Mouse (Mus musculus) midbrain, embryonic 11.5 days (tissue): ENCODE measurements around the gene Synpo2. TPM values are rescaled to one million over a fixed set of nuclear protein-coding genes. Genes with fewer than 3 reads are reported as not detected.
"Not testable (repeated sequence)": the region's sequence is repeated elsewhere in the genome, so short reads cannot be mapped to it uniquely, and the experiment has no call there.

Source experiments
- ATAC-seq: fragments of 200-750 bp; cut with Nextera tagmentation; 2 replicates; pipeline ENCODE4 v1.8.0; 2017; ENCODE audit warnings: moderate TSS enrichment, moderate library complexity; ENCODE audit not compliant: low FRiP score
- DNase-seq: peaks from one replicate; pipeline ENCODE4 v3.0.0; 2015; ENCODE audit warnings: low spot score; ENCODE audit errors: missing footprints
- H3K27ac ChIP-seq: fragments of 300-500 bp; sonication (generic); 2 replicates; pipeline ENCODE4 v1.5.1; 2014; ENCODE audit warnings: low read depth, low read length
- H3K27me3 ChIP-seq: fragments of 300-500 bp; sonication (generic); 2 replicates; pipeline ENCODE4 v1.6.1; 2014; ENCODE audit warnings: mild to moderate bottlenecking, low read length, moderate library complexity, mixed read lengths; ENCODE audit not compliant: control insufficient read depth, insufficient read depth
- H3K36me3 ChIP-seq: fragments of 300-500 bp; sonication (generic); 2 replicates; pipeline ENCODE4 v1.6.1; 2014; ENCODE audit warnings: mild to moderate bottlenecking, low read length, moderate library complexity, mixed read lengths; ENCODE audit not compliant: control insufficient read depth, insufficient read depth
- H3K4me1 ChIP-seq: fragments of 300-500 bp; sonication (generic); 2 replicates; pipeline ENCODE4 v1.6.1; 2014; ENCODE audit warnings: low read length; ENCODE audit not compliant: control insufficient read depth, insufficient read depth
- H3K4me2 ChIP-seq: fragments of 300-500 bp; sonication (generic); 2 replicates; pipeline ENCODE4 v1.6.1; 2014; ENCODE audit warnings: mild to moderate bottlenecking, moderate library complexity
- H3K4me3 ChIP-seq: fragments of 300-500 bp; sonication (generic); 2 replicates; pipeline ENCODE4 v1.5.1; 2014; ENCODE audit warnings: low read depth, low read length
- H3K9ac ChIP-seq: fragments of 300-500 bp; sonication (generic); 2 replicates; pipeline ENCODE4 v1.6.1; 2014; ENCODE audit warnings: low read length
- H3K9me3 ChIP-seq: fragments of 300-500 bp; sonication (generic); 2 replicates; pipeline ENCODE4 v1.6.1; 2016; ENCODE audit warnings: low read length; ENCODE audit not compliant: control insufficient read depth
- WGBS: fragments of 180-500 bp; shearing (Covaris S2); extraction: QIAGEN DNeasy Blood & Tissue Kit; methylation state at CpG from one replicate; pipeline ENCODE4 v1.1.7; 2014; 5-methylcytosine and 5-hydroxymethylcytosine counted together
- polyA plus RNA-seq: library from polyadenylated mRNA; unstranded; fragments of >200 nt; fragmentation: Nextera tagmentation; extraction: Ambion mirVana; gene quantifications from 2 replicates; pipeline ENCODE4 v1.2.1, GENCODE M21; 2014

Gene Synpo2
- polyA plus RNA-seq, 1 experiment from 2014 or later, result 4.8 TPM

GRCm38 (mm10) chr3:123138274-123139003, 97.5 kb downstream of the Synpo2 start:
- ATAC-seq, result no peak
- no peak overlapping the region for H3K4me3 ChIP-seq
- no peaks in the 10 kb centered on the region for H3K27me3 ChIP-seq
- 67% methylated on average over 6 of the region's 6 CpGs for WGBS
- H3K9ac ChIP-seq, result no peak overlapping the region
- no peaks in the 10 kb centered on the region for H3K36me3 ChIP-seq
- DNase-seq, result peak; percentile 82
- no peaks in the 10 kb centered on the region for H3K4me1 ChIP-seq
- H3K9me3 ChIP-seq, result no peaks in the 10 kb centered on the region
- H3K27ac ChIP-seq, result no peak overlapping the region
- H3K4me2 ChIP-seq, result no peak overlapping the region

- Histone ChIP-seq H3K9me3 (no peaks in the 10 kb centered on the region), H3K27ac (no peak overlapping the region), H3K4me2 (no peak overlapping the region), H3K4me1 (no peaks in the 10 kb centered on the region), H3K9ac (no peak overlapping the region), H3K36me3 (no peaks in the 10 kb centered on the region), H3K27me3 (no peaks in the 10 kb centered on the region), H3K4me3 (no peak overlapping the region)
- DNase-seq (no peak), ATAC-seq (no peak)
- 85% methylated on average over 2 of the region's 2 CpGs for WGBS
These were observed 103.8 kb downstream of the Synpo2 start for GRCm38 (mm10) chr3:123132101-123132500.

GRCm38 (mm10) chr3:123131151-123131756, 104.7 kb downstream of the Synpo2 start:
- WGBS, result 90% methylated on average over 6 of the region's 6 CpGs
- DNase-seq (no peak), ATAC-seq (no peak)
- H3K4me2 ChIP-seq, result no peak overlapping the region
- no peak overlapping the region for H3K4me3 ChIP-seq
- H3K27ac ChIP-seq, result no peak overlapping the region
- no peaks in the 10 kb centered on the region for H3K9me3 ChIP-seq
- H3K36me3 ChIP-seq, result no peaks in the 10 kb centered on the region
- no peaks in the 10 kb centered on the region for H3K27me3 ChIP-seq
- H3K4me1 ChIP-seq, result no peaks in the 10 kb centered on the region
- no peak overlapping the region for H3K9ac ChIP-seq

GRCm38 (mm10) chr3:123130314-123131150, 105.4 kb downstream of the Synpo2 start:
- Histone ChIP-seq H3K36me3 (no peaks in the 10 kb centered on the region), H3K9ac (no peak overlapping the region), H3K4me3 (no peak overlapping the region), H3K4me2 (no peak overlapping the region), H3K27me3 (no peaks in the 10 kb centered on the region), H3K9me3 (no peaks in the 10 kb centered on the region), H3K27ac (no peak overlapping the region), H3K4me1 (no peaks in the 10 kb centered on the region)
- DNase-seq (peak; percentile 66), ATAC-seq (no peak)
- 82% methylated on average over 14 of the region's 14 CpGs for WGBS

DNA sequence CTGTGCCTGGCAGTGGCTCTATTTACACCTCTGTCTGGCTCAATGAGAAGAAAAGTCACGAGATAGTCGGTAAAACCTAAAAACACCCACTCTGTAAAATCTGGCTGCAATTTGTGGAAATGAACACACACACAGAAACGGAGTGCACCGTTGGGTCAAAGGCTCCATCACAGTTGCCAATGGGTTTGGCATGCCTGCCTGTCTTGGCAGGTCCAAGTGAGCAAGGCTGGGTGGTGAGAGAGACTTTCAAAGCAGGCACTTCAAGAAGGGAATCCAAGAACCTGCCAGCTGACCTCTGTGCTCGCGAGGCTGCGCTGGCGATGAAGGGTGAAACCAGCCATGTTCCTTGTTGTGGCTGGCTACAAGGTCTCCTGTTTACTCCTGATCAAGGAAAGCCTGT, 107.2 kb downstream of the Synpo2 start:
- Histone ChIP-seq H3K27me3 (no peaks in the 10 kb centered on the region), H3K27ac (no peak overlapping the region), H3K36me3 (no peaks in the 10 kb centered on the region), H3K9ac (no peak overlapping the region), H3K4me1 (no peaks in the 10 kb centered on the region), H3K9me3 (no peaks in the 10 kb centered on the region), H3K4me3 (no peak overlapping the region), H3K4me2 (no peak overlapping the region)
- 83% methylated on average over 8 of the region's 8 CpGs for WGBS
- DNase-seq (peak; percentile 72), ATAC-seq (no peak)

- Histone ChIP-seq H3K36me3 (no peaks in the 10 kb centered on the region), H3K27ac (no peak overlapping the region), H3K27me3 (no peaks in the 10 kb centered on the region), H3K4me1 (no peaks in the 10 kb centered on the region), H3K9ac (no peak overlapping the region), H3K9me3 (no peaks in the 10 kb centered on the region), H3K4me3 (no peak overlapping the region), H3K4me2 (no peak overlapping the region)
- 82% methylated on average over 7 of the region's 7 CpGs for WGBS
- DNase-seq, result peak; percentile 72
- ATAC-seq, result no peak
These were observed 107.9 kb downstream of the Synpo2 start for GRCm38 (mm10) chr3:123128091-123128490.

GRCm38 (mm10) chr3:123126741-123127140, 109.2 kb downstream of the Synpo2 start:
- not testable (repeated sequence) for H3K4me3 ChIP-seq, H3K27ac ChIP-seq, ATAC-seq, H3K36me3 ChIP-seq, H3K9ac ChIP-seq, H3K27me3 ChIP-seq, H3K4me2 ChIP-seq, H3K4me1 ChIP-seq, H3K9me3 ChIP-seq
- 85% methylated on average over 4 of the region's 4 CpGs for WGBS
- DNase-seq, result peak; percentile 59

- no peak overlapping the region for H3K4me2 ChIP-seq
- H3K9me3 ChIP-seq, result no peaks in the 10 kb centered on the region
- H3K4me1 ChIP-seq, result no peaks in the 10 kb centered on the region
- 88% methylated on average over 8 of the region's 8 CpGs for WGBS
- ATAC-seq (no peak), DNase-seq (no peak)
- no peaks in the 10 kb centered on the region for H3K27me3 ChIP-seq
- H3K27ac ChIP-seq, result no peak overlapping the region
- H3K4me3 ChIP-seq, result no peak overlapping the region
- H3K36me3 ChIP-seq, result no peaks in the 10 kb centered on the region
- no peak overlapping the region for H3K9ac ChIP-seq
These were observed 112.1 kb downstream of the Synpo2 start for GRCm38 (mm10) chr3:123123817-123124216.
